ENCODE assay signal across 8 mouse cellular contexts in the genomic region with DNA sequence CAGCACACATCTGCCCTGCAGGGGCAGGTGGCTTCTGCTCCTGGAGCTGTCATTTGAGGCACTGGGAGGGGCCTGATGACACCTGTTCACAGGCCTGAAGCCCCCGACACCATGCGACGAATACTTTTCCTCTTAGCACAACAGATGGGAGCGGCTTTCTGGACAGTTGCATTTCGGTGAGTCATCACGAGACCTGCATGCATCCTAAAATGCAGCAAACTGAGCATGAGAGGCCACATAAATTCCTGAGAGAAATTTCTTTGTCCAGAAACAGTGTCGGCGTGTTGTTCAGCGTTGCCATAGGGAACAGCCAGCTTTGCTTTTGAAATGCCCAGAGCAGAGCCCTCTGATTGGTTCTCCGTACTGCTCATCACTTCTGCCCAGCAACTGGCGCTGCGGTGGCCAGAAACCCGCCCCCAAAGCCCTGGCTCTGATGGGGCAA. TPM values are rescaled to one million over a fixed set of nuclear protein-coding genes. Genes with fewer than 3 reads are reported as not detected.
DNase-seq lines count a peak whose midpoint lies in the region; ATAC-seq lines count a peak whose summit lies in the region.

No protein-coding gene starts in this region.

- intact Hi-C loops in gastrocnemius, postnatal 36 days (cut with DNase I): no loop called here
- intact Hi-C loops in left cerebral cortex, postnatal 14 days (cut with DNase I): loop anchor here (5.0 kb wide), 1 partner anchor 88 kb away; no protein-coding TSS in a partner anchor

- no peaks in the 10 kb centered on the region for H3K27me3 ChIP-seq in intestine, embryonic 15.5 days (replicated peaks)

- H3K4me3 ChIP-seq in intestine, embryonic 15.5 days (replicated peaks): peak overlapping the region; percentile 23

- H3K9ac ChIP-seq in intestine, embryonic 15.5 days: peak overlapping the region; percentile 22; the same call in 1 of the 2 replicates

- WGBS in intestine, embryonic 15.5 days: 3% methylated on average over 13 of the region's 13 CpGs

- H3K4me2 ChIP-seq in intestine, embryonic 15.5 days (replicated peaks): peak overlapping the region; percentile 60

- peak; percentile 92 for DNase-seq in adrenal gland, adult 2 months
- DNase-seq in embryo, embryonic 11.5 days (ENCODE audit: low read depth, low spot score): peak; percentile 83
- DNase-seq in gastrocnemius, postnatal 36 days: peak; percentile 74 to 78
- DNase-seq in left cerebral cortex, postnatal 14 days (ENCODE audit: low spot score in 2 of 2): peak; percentile 92 to 96
- DNase-seq in right cerebral cortex, postnatal 14 days: peak; percentile 91
- peak; percentile 76 for DNase-seq in urinary bladder, postnatal 25 days (ENCODE audit: low spot score)

- peak; percentile 75 for ATAC-seq in intestine, embryonic 15.5 days
- peak; percentile 82 for ATAC-seq in megakaryocyte-erythroid progenitor cell, adult 5-6 weeks (replicated peaks; ENCODE audit: low FRiP score, low TSS enrichment, poor library complexity, severe bottlenecking)

- H3K27ac ChIP-seq in intestine, embryonic 15.5 days: 0 out of 2 replicates have a peak overlapping the region, but pooled peaks have one; percentile 24

- H3K36me3 ChIP-seq in intestine, embryonic 15.5 days: no peaks in the 10 kb centered on the region

- H3K9me3 ChIP-seq in intestine, embryonic 15.5 days: no peaks in the 10 kb centered on the region

- peaks cover 36% of the 10 kb centered on the region for H3K4me1 ChIP-seq in intestine, embryonic 15.5 days (replicated peaks)

RNA-seq across cellular contexts. Expression of a gene that starts 1.8 kb away (rescaled TPM):
- 10 to 100 TPM; 25.7 to 35.6 TPM for total RNA-seq in adrenal gland, adult 2 months (2021)
- polyA plus RNA-seq in adrenal gland, adult 2 months (2012; rRNA removed): 22.7 and 23.3 TPM in 2 replicates
- 10 to 100 TPM; 10.1 to 10.7 TPM for total RNA-seq in gastrocnemius, postnatal 36 days (2021)
- 6.9 and 7.8 TPM in 2 replicates for polyA plus RNA-seq in intestine, embryonic 15.5 days (2015; fragmentation: Nextera tagmentation; extraction: Ambion mirVana)
- 10 to 100 TPM; 91.9 to 93.3 TPM for total RNA-seq in left cerebral cortex, postnatal 14 days (2021)
- 11.1 and 15.1 TPM in 2 replicates for total RNA-seq in megakaryocyte-erythroid progenitor cell, adult 5-6 weeks (2014; fragmentation: Nextera tagmentation)
- total RNA-seq in megakaryocyte-erythroid progenitor cell, adult 5-6 weeks (2017): 8.9 and 14.4 TPM in 2 replicates

RNA-seq across cellular contexts. Expression of a gene that starts 20.0 kb away (rescaled TPM):
- not detected for total RNA-seq in adrenal gland, adult 2 months (2021)
- not detected in 2 replicates for polyA plus RNA-seq in adrenal gland, adult 2 months (2012; rRNA removed)
- total RNA-seq in gastrocnemius, postnatal 36 days (2021): not detected
- not detected in 2 replicates for polyA plus RNA-seq in intestine, embryonic 15.5 days (2015; fragmentation: Nextera tagmentation; extraction: Ambion mirVana)
- not detected for total RNA-seq in left cerebral cortex, postnatal 14 days (2021)
- not detected in 2 replicates for total RNA-seq in megakaryocyte-erythroid progenitor cell, adult 5-6 weeks (2014; fragmentation: Nextera tagmentation)
- not detected in 2 replicates for total RNA-seq in megakaryocyte-erythroid progenitor cell, adult 5-6 weeks (2017)

Comparison
In these comparisons a context has a peak if more than half of its experiments do, and no peak if none do; other contexts are left out.
1. Peak in every context shown above with its lines: DNase-seq, ATAC-seq, H3K4me3 ChIP-seq and H3K27ac ChIP-seq.